Mouse (Mus musculus) midbrain, embryonic 16.5 days (tissue): Measurements from ENCODE around the gene Hjurp. TPM values are rescaled to one million over a fixed set of nuclear protein-coding genes. Genes with fewer than 3 reads are reported as not detected.

ENCODE experiments used
- ATAC-seq: fragments of 200-750 bp; cut with Nextera tagmentation; 2 replicates; pipeline ENCODE4 v1.8.0; 2017; ENCODE audit warnings: moderate TSS enrichment
- H3K27ac ChIP-seq: fragments of 300-500 bp; sonication (generic); 2 replicates; pipeline ENCODE4 v1.5.1; 2014; ENCODE audit warnings: mild to moderate bottlenecking, low read length, mixed read lengths
- H3K27me3 ChIP-seq: fragments of 300-500 bp; sonication (generic); 2 replicates; pipeline ENCODE4 v1.6.1; 2014; ENCODE audit warnings: low read depth, low read length, mixed read lengths; ENCODE audit not compliant: control insufficient read depth, insufficient read depth
- H3K36me3 ChIP-seq: fragments of 300-500 bp; sonication (generic); 2 replicates; pipeline ENCODE4 v1.6.1; 2014; ENCODE audit warnings: mild to moderate bottlenecking, low read length, moderate library complexity, mixed read lengths; ENCODE audit not compliant: control insufficient read depth, insufficient read depth
- H3K4me1 ChIP-seq: fragments of 300-500 bp; sonication (generic); 2 replicates; pipeline ENCODE4 v1.6.1; 2014; ENCODE audit warnings: mild to moderate bottlenecking, low read length, mixed read lengths; ENCODE audit not compliant: control insufficient read depth, insufficient read depth
- H3K4me2 ChIP-seq: fragments of 300-500 bp; sonication (generic); 2 replicates; pipeline ENCODE4 v1.6.1; 2014; ENCODE audit warnings: mild to moderate bottlenecking, low read length, mixed read lengths
- H3K4me3 ChIP-seq: fragments of 300-500 bp; sonication (generic); 2 replicates; pipeline ENCODE4 v1.5.1; 2014; ENCODE audit warnings: low read depth, mild to moderate bottlenecking, low read length, moderate library complexity, mixed read lengths
- H3K9ac ChIP-seq: fragments of 300-500 bp; sonication (generic); 2 replicates; pipeline ENCODE4 v1.6.1; 2014; ENCODE audit warnings: low read depth, low read length, mixed read lengths
- H3K9me3 ChIP-seq: fragments of 300-500 bp; sonication (generic); replicated peaks from 2 replicates; pipeline ENCODE4 v1.6.1; 2014; ENCODE audit warnings: mild to moderate bottlenecking, low read length, mixed read lengths; ENCODE audit not compliant: control insufficient read depth, poor library complexity, severe bottlenecking
- WGBS: fragments of 180-500 bp; shearing (Covaris S2); extraction: QIAGEN DNeasy Blood & Tissue Kit; methylation state at CpG from one replicate; pipeline ENCODE4 v1.1.7; 2014; 5-methylcytosine and 5-hydroxymethylcytosine counted together
- polyA plus RNA-seq: library from polyadenylated mRNA; unstranded; fragments of >200 nt; fragmentation: Nextera tagmentation; extraction: Ambion mirVana; gene quantifications from 2 replicates; pipeline ENCODE4 v1.2.1, GENCODE M21; 2015

The Hjurp gene
- polyA plus RNA-seq, 1 experiment from 2014 or later = 77.3 TPM

GRCm38 (mm10) chr1:88289917-88290316 lies 12.5 kb upstream of the Hjurp start:
- H3K4me1 ChIP-seq = no peaks in the 10 kb centered on the region
- no peaks in the 10 kb centered on the region for H3K27me3 ChIP-seq
- H3K9ac ChIP-seq = no peak overlapping the region
- no peak overlapping the region for H3K4me3 ChIP-seq
- no peak overlapping the region for H3K4me2 ChIP-seq
- H3K36me3 ChIP-seq = no peaks in the 10 kb centered on the region
- ATAC-seq = no peak
- H3K27ac ChIP-seq = no peak overlapping the region
- H3K9me3 ChIP-seq = peaks cover 48% of the 10 kb centered on the region
- 45% methylated on average over 4 of the region's 4 CpGs for WGBS

- Histone ChIP-seq H3K9ac (no peak overlapping the region), H3K4me3 (no peak overlapping the region), H3K4me2 (no peak overlapping the region), H3K36me3 (no peaks in the 10 kb centered on the region), H3K9me3 (peaks cover 50% of the 10 kb centered on the region), H3K27me3 (no peaks in the 10 kb centered on the region), H3K27ac (no peak overlapping the region), H3K4me1 (no peaks in the 10 kb centered on the region)
- 50% methylated on average over 2 of the region's 2 CpGs for WGBS
- no peak for ATAC-seq
Measured at GRCm38 (mm10) chr1:88289152-88289551, 11.7 kb upstream of the Hjurp start.

GRCm38 (mm10) chr1:88288789-88289127 lies 11.3 kb upstream of the Hjurp start:
- no peak for ATAC-seq
- Histone ChIP-seq H3K27me3 (no peaks in the 10 kb centered on the region), H3K4me1 (no peaks in the 10 kb centered on the region), H3K36me3 (no peaks in the 10 kb centered on the region), H3K9ac (no peak overlapping the region), H3K9me3 (peaks cover 51% of the 10 kb centered on the region), H3K4me2 (no peak overlapping the region), H3K4me3 (no peak overlapping the region), H3K27ac (no peak overlapping the region)
- 67% methylated on average over 3 of the region's 3 CpGs for WGBS

GRCm38 (mm10) chr1:88288056-88288788 lies 10.8 kb upstream of the Hjurp start:
- ATAC-seq = no peak
- H3K36me3 ChIP-seq = no peaks in the 10 kb centered on the region
- H3K27ac ChIP-seq = no peak overlapping the region
- no peak overlapping the region for H3K4me3 ChIP-seq
- H3K4me2 ChIP-seq = no peak overlapping the region
- no peaks in the 10 kb centered on the region for H3K4me1 ChIP-seq
- H3K9me3 ChIP-seq = peaks cover 56% of the 10 kb centered on the region
- H3K27me3 ChIP-seq = no peaks in the 10 kb centered on the region
- WGBS = 41% methylated on average over 3 of the region's 3 CpGs
- no peak overlapping the region for H3K9ac ChIP-seq

- WGBS = 36% methylated on average over 5 of the region's 5 CpGs
- peaks cover 57% of the 10 kb centered on the region for H3K9me3 ChIP-seq
Measured at GRCm38 (mm10) chr1:88287697-88287980, 10.2 kb upstream of the Hjurp start.

GRCm38 (mm10) chr1:88286887-88287696 lies 9.7 kb upstream of the Hjurp start:
- no peak for ATAC-seq
- Histone ChIP-seq H3K27ac (no peak overlapping the region), H3K27me3 (no peaks in the 10 kb centered on the region), H3K9me3 (peaks cover 54% of the 10 kb centered on the region), H3K4me3 (no peak overlapping the region), H3K9ac (no peak overlapping the region), H3K36me3 (no peaks in the 10 kb centered on the region), H3K4me2 (no peak overlapping the region), H3K4me1 (no peaks in the 10 kb centered on the region)
- 75% methylated on average over 13 of the region's 13 CpGs for WGBS

More at GRCm38 (mm10) chr1:88287697-88287980, 10.2 kb upstream of the Hjurp start:
- Histone ChIP-seq H3K4me3 (no peak overlapping the region), H3K9ac (no peak overlapping the region), H3K27me3 (no peaks in the 10 kb centered on the region), H3K4me1 (no peaks in the 10 kb centered on the region), H3K36me3 (no peaks in the 10 kb centered on the region), H3K27ac (no peak overlapping the region), H3K4me2 (no peak overlapping the region)
- no peak for ATAC-seq

DNA sequence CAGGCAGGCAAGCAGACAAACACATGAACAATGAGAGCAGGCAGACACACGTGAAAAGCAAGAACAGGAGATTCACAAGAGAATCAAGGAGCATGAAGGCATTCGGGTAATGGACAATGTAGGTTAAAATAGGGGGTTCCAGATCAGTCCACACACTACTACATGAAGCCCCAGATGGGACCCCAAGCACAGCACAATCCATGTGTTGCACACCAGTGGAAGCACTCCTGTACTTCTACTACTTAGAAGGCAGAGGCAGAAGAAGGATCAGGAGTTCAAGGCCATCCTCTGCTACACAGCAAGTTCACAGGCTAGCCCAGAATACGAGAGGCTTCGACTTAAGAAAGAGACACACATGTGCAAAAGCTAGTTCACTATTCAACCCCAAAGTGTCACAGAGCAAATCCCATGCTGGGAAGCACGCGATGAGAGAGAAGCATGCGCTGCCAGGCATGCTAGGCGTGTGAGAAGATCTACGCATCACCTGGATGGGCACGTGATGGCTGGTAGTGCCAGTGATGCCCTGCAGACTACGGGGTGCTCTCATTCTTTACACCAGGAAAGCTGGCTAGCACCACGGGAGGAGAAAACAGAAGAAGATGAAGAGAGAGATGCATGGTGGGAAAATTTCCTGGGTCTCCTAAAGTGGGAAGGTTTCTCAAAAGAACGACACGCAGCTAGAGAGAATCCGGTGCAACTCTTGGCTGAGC lies 8.9 kb upstream of the Hjurp start:
- Histone ChIP-seq H3K4me2 (no peak overlapping the region), H3K36me3 (no peaks in the 10 kb centered on the region), H3K4me1 (no peaks in the 10 kb centered on the region), H3K27me3 (no peaks in the 10 kb centered on the region), H3K9ac (no peak overlapping the region), H3K27ac (no peak overlapping the region), H3K9me3 (peaks cover 46% of the 10 kb centered on the region), H3K4me3 (no peak overlapping the region)
- 84% methylated on average over 15 of the region's 15 CpGs for WGBS
- ATAC-seq = no peak

- Histone ChIP-seq H3K9me3 (peaks cover 42% of the 10 kb centered on the region), H3K4me2 (no peak overlapping the region)
- WGBS = 72% methylated on average over 5 of the region's 5 CpGs
Measured at GRCm38 (mm10) chr1:88285652-88286051, 8.2 kb upstream of the Hjurp start.

GRCm38 (mm10) chr1:88284946-88285320 lies 7.5 kb upstream of the Hjurp start:
- Histone ChIP-seq H3K4me1 (no peaks in the 10 kb centered on the region), H3K27ac (no peak overlapping the region), H3K27me3 (no peaks in the 10 kb centered on the region), H3K9ac (no peak overlapping the region), H3K4me3 (no peak overlapping the region), H3K36me3 (no peaks in the 10 kb centered on the region), H3K4me2 (no peak overlapping the region), H3K9me3 (peaks cover 38% of the 10 kb centered on the region)
- 63% methylated on average over 7 of the region's 7 CpGs for WGBS
- ATAC-seq = no peak

More at GRCm38 (mm10) chr1:88285652-88286051, 8.2 kb upstream of the Hjurp start:
- H3K36me3 ChIP-seq = no peaks in the 10 kb centered on the region
- no peaks in the 10 kb centered on the region for H3K4me1 ChIP-seq
- no peak for ATAC-seq
- H3K9ac ChIP-seq = no peak overlapping the region
- no peaks in the 10 kb centered on the region for H3K27me3 ChIP-seq
- no peak overlapping the region for H3K4me3 ChIP-seq
- no peak overlapping the region for H3K27ac ChIP-seq
